Mouse (Mus musculus) heart, embryonic 14.5 days (tissue): ENCODE measurements around the gene Prox1. TPM values are rescaled to one million over a fixed set of nuclear protein-coding genes. Genes with fewer than 3 reads are reported as not detected.
A peak's percentile ranks its signal among the peaks of the same experiment; 100 is the strongest.

Experiments used
- ATAC-seq: fragments of 200-750 bp; cut with Nextera tagmentation; 2 replicates; pipeline ENCODE4 v1.8.0; 2017; ENCODE audit warnings: low read depth, moderate TSS enrichment; ENCODE audit not compliant: insufficient number of reproducible peaks, insufficient read depth, low FRiP score
- H3K27ac ChIP-seq, 2 experiments: fragments of 200-500 bp in 1 of 2; fragments of 300-500 bp in 1 of 2; sonication (generic) in 1 of 2; replicated peaks in 1 of 2; 2 replicates each; pipeline ENCODE4 v1.5.1; 2012 to 2014; ENCODE audit warnings: low read depth in 2 of 2, low read length in 2 of 2, control low read depth in 1 of 2, mild to moderate bottlenecking in 1 of 2, mixed read lengths in 1 of 2; ENCODE audit not compliant: control insufficient read depth in 1 of 2, insufficient read depth in 1 of 2
- H3K27me3 ChIP-seq: fragments of 300-500 bp; sonication (generic); 2 replicates; pipeline ENCODE4 v1.6.1; 2014; ENCODE audit warnings: mild to moderate bottlenecking, low read length, control low read depth; ENCODE audit not compliant: control insufficient read depth, insufficient read depth
- H3K36me3 ChIP-seq: fragments of 300-500 bp; sonication (generic); 2 replicates; pipeline ENCODE4 v1.6.1; 2014; ENCODE audit warnings: mild to moderate bottlenecking, control low read depth, low read length, mixed read lengths; ENCODE audit not compliant: control insufficient read depth, insufficient read depth
- H3K4me1 ChIP-seq, 2 experiments: fragments of 200-500 bp in 1 of 2; fragments of 300-500 bp in 1 of 2; sonication (generic) in 1 of 2; 2 replicates each; pipeline ENCODE4 v1.6.1; 2012 to 2014; ENCODE audit warnings: low read length in 2 of 2, control low read depth in 1 of 2, mixed read lengths in 1 of 2; ENCODE audit not compliant: control insufficient read depth in 2 of 2, insufficient read depth in 2 of 2
- H3K4me2 ChIP-seq: fragments of 300-500 bp; sonication (generic); 2 replicates; pipeline ENCODE4 v1.6.1; 2014; ENCODE audit warnings: mild to moderate bottlenecking, low read length
- H3K4me3 ChIP-seq, 2 experiments: fragments of 200-500 bp in 1 of 2; fragments of 300-500 bp in 1 of 2; sonication (generic) in 1 of 2; 2 replicates each; pipeline ENCODE4 v1.5.1; 2012 to 2014; ENCODE audit warnings: low read length in 2 of 2, mild to moderate bottlenecking in 2 of 2, control low read depth in 1 of 2, low read depth in 1 of 2, moderate library complexity in 1 of 2; ENCODE audit not compliant: control insufficient read depth in 1 of 2, insufficient read depth in 1 of 2
- H3K9ac ChIP-seq: fragments of 300-500 bp; sonication (generic); 2 replicates; pipeline ENCODE4 v1.6.1; 2014; ENCODE audit warnings: mild to moderate bottlenecking, low read length
- H3K9me3 ChIP-seq: fragments of 300-500 bp; sonication (generic); 2 replicates; pipeline ENCODE4 v1.6.1; 2016; ENCODE audit warnings: low read length, control low read depth; ENCODE audit not compliant: control insufficient read depth
- WGBS: fragments of 180-500 bp; shearing (Covaris S2); extraction: QIAGEN DNeasy Blood & Tissue Kit; methylation state at CpG from one replicate; pipeline ENCODE4 v1.1.7; 2014; 5-methylcytosine and 5-hydroxymethylcytosine counted together
- polyA plus RNA-seq: library from polyadenylated mRNA; unstranded; fragments of >200 nt; fragmentation: Nextera tagmentation; extraction: Ambion mirVana; gene quantifications from 2 replicates; pipeline ENCODE4 v1.2.1, GENCODE M21; 2014

The Prox1 gene
- polyA plus RNA-seq, 1 experiment from 2014 or later = 21.0 TPM

DNA sequence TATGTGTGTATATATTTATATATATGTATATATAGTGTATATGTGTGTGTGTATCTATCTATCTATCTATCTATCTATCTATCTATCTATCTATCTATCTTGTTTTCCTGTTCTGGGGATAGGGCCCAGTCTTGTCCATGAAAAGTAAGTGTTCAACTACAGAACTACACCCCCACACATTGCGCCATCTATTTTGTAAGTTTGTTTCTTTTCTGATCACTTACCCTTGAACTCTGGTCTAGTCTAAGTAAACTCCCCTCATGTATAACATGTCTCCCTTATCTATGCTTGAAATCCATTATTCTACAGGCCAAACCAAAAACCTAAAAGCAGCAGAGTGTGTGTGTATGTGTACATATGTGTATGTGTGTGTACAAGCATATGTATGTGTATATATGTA, 62.9 kb downstream of the Prox1 start:
- no peak for ATAC-seq
- Histone ChIP-seq H3K27me3 (no peaks in the 10 kb centered on the region), H3K4me3 (no peak overlapping the region), H3K4me2 (no peak overlapping the region), H3K4me1 (peaks cover 14 to 15% of the 10 kb centered on the region in 2 experiments), H3K27ac (no peak overlapping the region), H3K36me3 (no peaks in the 10 kb centered on the region), H3K9ac (no peak overlapping the region), H3K9me3 (peaks cover 6% of the 10 kb centered on the region; the same call in 1 of the 2 replicates)
- WGBS = 100% methylated on average over 1 of the region's 1 CpGs

DNA sequence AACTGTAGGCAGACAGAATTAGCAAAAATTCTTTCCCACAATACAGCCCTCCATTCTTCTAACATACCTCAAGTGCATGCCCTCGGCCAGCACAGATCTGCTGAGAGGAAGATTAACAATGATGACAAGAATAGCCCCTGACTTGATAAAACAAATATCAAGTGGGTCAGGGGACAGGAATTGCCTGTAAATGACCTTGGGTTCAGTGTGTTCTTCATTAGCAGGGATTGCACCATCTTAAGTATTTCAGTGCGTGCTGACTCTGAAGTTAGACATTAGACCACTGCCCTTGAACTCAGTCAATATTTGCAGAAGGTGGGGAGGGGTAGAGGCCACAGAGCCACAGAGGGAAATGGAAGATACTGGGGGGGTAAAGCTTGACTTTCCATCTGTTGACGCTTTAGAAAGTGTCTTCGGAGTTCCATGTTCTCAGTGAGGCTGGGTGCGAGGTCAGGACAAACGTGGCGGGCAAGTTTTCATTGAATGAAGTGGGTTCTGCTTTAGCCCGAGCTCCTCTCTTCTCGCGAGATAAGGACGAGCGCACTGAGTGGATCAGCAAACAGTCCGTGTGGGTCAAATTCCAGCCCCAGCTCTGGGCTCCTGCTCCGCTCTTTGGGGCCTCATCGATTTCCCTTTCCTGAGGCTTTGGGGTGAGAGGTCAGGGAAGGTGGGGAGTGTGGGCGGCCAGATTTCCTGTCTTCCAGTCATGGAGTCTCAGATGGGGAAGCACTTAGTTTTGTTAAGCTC, 63.7 kb downstream of the Prox1 start:
- peaks cover 6% of the 10 kb centered on the region; the same call in 1 of the 2 replicates for H3K9me3 ChIP-seq
- ATAC-seq = no peak
- no peaks in the 10 kb centered on the region for H3K36me3 ChIP-seq
- peak overlapping the region; percentile 83 to 85 for H3K27ac ChIP-seq
- H3K4me2 ChIP-seq = peak overlapping the region; percentile 1; the same call in 1 of the 2 replicates
- H3K27me3 ChIP-seq = no peaks in the 10 kb centered on the region
- H3K9ac ChIP-seq = no peak overlapping the region
- 24% methylated on average over 16 of the region's 16 CpGs for WGBS
- peaks cover 14 to 15% of the 10 kb centered on the region in 2 experiments for H3K4me1 ChIP-seq
- no peak overlapping the region for H3K4me3 ChIP-seq

DNA sequence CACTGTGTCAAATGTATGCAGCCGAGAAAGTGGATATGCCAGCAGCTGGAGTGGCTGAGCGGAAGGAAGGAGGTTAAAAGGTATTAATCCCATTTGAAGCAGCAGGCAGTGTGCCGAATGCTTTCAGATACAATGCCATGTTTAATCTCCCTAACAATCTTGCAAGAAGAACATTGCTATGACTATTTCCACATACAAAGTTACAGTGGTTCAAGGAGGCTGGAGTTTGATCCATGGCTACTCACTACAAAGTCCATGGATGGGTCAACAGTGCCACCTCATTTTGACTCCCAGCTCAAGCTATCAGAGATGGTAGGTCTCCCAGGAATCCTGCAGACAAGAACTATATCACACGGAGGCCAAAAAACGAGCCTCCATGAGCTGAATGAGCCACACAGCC, 64.5 kb downstream of the Prox1 start:
- Histone ChIP-seq H3K36me3 (no peaks in the 10 kb centered on the region), H3K27ac (peak overlapping the region; percentile 83 to 85), H3K4me2 (no peak overlapping the region), H3K9ac (no peak overlapping the region), H3K4me3 (no peak overlapping the region), H3K27me3 (no peaks in the 10 kb centered on the region), H3K4me1 (peaks cover 14 to 15% of the 10 kb centered on the region in 2 experiments), H3K9me3 (peaks cover 6% of the 10 kb centered on the region; the same call in 1 of the 2 replicates)
- no peak for ATAC-seq
- WGBS = 61% methylated on average over 5 of the region's 5 CpGs

DNA sequence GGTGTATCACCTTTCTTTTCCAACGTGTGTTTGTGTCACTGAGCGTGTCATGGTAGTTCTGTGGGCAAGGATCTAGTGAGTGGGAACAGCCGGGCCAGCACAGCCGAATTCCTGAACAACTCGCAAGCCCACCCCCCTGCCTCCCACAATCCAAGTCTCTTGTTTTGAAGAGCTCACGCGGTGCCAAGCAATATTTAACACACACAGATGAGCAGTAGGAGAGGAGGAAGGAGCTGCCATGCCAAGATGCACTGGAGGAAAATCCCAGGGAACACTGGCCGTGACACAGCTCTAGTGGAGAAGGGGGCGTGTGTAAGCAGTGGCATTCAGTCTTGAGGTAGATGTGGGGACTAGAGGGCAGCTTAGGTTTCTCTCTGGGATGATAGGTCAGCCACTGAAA, 77.2 kb downstream of the Prox1 start:
- ATAC-seq = no peak
- no peaks in the 10 kb centered on the region for H3K27me3 ChIP-seq
- no peak overlapping the region for H3K4me2 ChIP-seq
- H3K27ac ChIP-seq = no peak overlapping the region
- H3K9me3 ChIP-seq = no peaks in the 10 kb centered on the region
- H3K9ac ChIP-seq = no peak overlapping the region
- 84% methylated on average over 9 of the region's 9 CpGs for WGBS
- peaks cover 14 to 15% of the 10 kb centered on the region in 2 experiments for H3K4me1 ChIP-seq
- H3K36me3 ChIP-seq = no peaks in the 10 kb centered on the region
- H3K4me3 ChIP-seq = no peak overlapping the region

DNA sequence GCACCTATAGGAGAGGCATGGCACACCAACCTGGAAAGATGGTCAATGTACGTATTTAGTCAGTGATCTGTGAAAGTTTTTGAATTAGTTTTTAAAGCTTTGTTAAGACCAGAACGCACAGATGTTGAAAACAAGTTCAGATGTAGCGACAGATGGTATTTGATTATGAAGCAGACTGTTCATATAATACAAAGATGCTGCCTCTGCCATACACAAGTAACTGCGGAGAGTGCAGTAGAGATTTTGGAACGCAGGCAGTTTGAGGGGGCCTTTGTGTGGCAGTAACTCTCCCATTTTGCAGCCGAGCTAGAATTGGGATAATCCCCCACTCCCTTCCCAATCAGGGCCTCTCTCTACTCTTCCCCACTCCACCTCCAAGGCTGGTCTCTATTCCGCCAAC, 78.4 kb downstream of the Prox1 start:
- Histone ChIP-seq H3K4me3 (no peak overlapping the region), H3K36me3 (no peaks in the 10 kb centered on the region), H3K27me3 (no peaks in the 10 kb centered on the region), H3K27ac (no peak overlapping the region), H3K9ac (no peak overlapping the region), H3K9me3 (no peaks in the 10 kb centered on the region), H3K4me2 (no peak overlapping the region), H3K4me1 (peaks cover 20 to 21% of the 10 kb centered on the region in 2 experiments)
- 91% methylated on average over 7 of the region's 7 CpGs for WGBS
- ATAC-seq = no peak

DNA sequence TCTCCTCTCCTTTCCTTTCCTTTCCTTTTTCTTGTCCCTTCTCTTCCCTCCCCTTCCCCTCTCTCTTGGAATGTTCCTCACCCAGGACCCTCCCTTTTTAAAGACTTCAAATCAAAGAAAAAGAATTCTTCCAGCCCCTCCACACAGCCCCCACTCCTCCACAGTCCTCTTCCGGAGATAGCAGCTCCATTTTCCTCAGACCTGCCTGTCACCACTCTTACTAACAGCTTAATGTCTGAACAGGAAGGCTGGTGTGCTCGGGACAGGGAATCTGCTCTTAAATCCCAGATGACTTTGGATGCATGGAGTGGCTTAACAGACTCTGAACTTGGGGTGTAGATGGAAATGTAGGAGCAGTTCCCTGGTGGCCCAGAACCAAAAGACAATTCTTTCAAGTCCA, 81.6 kb downstream of the Prox1 start:
- Histone ChIP-seq H3K4me2 (peak overlapping the region; percentile 18; the same call in 1 of the 2 replicates), H3K27ac (peak overlapping the region; percentile 44 to 55; a peak in 3 of 4 replicates), H3K27me3 (no peaks in the 10 kb centered on the region), H3K4me1 (peaks cover 29 to 40% of the 10 kb centered on the region in 2 experiments), H3K9me3 (no peaks in the 10 kb centered on the region), H3K9ac (no peak overlapping the region), H3K4me3 (no peak overlapping the region), H3K36me3 (no peaks in the 10 kb centered on the region)
- ATAC-seq = no peak
- 3% methylated on average over 2 of the region's 2 CpGs for WGBS

DNA sequence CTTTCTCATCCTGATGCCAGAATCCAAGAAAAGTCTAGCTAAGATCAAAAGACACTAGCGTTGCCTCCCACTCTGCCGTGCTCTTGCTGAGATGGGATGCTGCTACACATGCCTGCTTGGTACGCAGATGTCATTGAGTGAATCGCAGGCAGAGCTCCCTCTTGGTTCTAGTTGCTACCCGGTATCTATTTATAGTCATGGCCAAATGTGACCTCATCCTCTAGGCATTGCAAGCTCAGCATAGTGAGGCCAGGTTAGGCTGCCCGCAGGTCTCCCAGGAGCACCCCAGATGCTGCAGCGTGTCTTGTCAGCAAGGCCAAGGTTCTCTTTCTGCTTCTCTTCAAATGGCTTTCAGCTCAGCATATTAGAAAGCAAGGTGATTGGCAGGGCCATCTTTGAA, 84.8 kb downstream of the Prox1 start:
- peak overlapping the region; percentile 61 to 77 for H3K27ac ChIP-seq
- 0 out of 2 replicates have a peak overlapping the region, but pooled peaks have one; percentile 16 for H3K4me2 ChIP-seq
- peak; percentile 57; the same call in 1 of the 2 replicates for ATAC-seq
- no peak overlapping the region for H3K4me3 ChIP-seq
- H3K4me1 ChIP-seq = peaks cover 33 to 40% of the 10 kb centered on the region in 2 experiments
- no peaks in the 10 kb centered on the region for H3K27me3 ChIP-seq
- H3K9me3 ChIP-seq = no peaks in the 10 kb centered on the region
- WGBS = 22% methylated on average over 7 of the region's 7 CpGs
- no peaks in the 10 kb centered on the region for H3K36me3 ChIP-seq
- 0 out of 2 replicates have a peak overlapping the region, but pooled peaks have one; percentile 13 for H3K9ac ChIP-seq
